Mouse (Mus musculus): Measurements from ENCODE around the gene Rap1gap2.

DNA sequence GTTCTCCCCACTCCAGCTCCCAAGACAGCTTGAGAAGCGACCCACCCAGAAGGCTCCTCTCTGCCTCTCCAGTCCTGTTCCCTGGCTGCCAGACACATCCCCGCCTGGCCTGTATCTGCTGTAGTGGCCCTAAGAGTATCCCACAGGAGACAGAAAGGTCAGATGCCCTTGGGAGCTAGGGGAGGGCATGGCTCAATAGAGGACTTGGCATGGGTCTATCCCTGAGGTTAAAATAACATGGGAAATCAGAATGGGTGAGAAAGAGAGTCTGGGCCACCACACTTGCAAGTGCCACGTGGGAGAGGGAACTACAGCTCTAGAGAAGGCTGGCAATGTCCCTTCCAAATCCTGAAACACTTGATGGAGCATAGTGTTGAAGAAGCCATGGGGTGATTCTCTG lies 152.3 kb downstream of the Rap1gap2 start:
- no peak for TF ChIP-seq POLR2A (IDR thresholded peaks at IDR 0.05; ENCODE audit: borderline replicate concordance, control insufficient read depth, low read depth, low read length)
- TF ChIP-seq CTCF (IDR thresholded peaks at IDR 0.05; ENCODE audit: control insufficient read depth, insufficient read depth, low read length) = no peak
